Comparison of ENCODE assay signal across 17 mouse cellular contexts in the genomic region with DNA sequence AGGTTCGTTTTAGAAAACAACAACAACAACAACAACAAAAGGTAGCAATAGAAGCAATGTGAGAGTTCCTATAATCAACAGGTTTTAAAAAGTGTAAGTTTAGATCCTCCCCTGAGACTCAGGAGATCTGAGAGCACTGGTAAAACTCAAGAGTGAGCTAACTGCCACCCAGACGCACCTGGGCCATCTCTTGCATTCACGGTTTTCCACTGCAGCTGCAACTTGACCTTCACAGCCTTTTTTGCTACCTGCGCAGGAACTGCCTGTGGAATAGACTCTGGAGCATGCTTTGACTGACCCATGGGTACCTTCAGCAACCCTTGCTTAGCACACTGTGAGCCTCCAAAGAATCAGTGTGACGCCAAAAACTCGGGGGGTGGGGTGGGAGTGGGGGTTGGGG.
"Had no signal": no experiment of that assay in that cellular context is flagged by ENCODE, and none has a peak within 500 bp of the region (broad histone marks: within the 10 kb centered on the region; RNA-seq: fewer than 3 reads in every experiment).

No protein-coding gene starts in this region.

- H3K36me3 ChIP-seq: liver, embryonic 13.5 days; midbrain, embryonic 12.5 days; midbrain, embryonic 15.5 days had no signal

- H3K4me3 ChIP-seq: left cerebral cortex, adult 2 months; liver, embryonic 13.5 days; midbrain, embryonic 12.5 days; midbrain, embryonic 15.5 days; myocyte had no signal

- ATAC-seq: intestine, postnatal 0 days; lung, postnatal 0 days; midbrain, embryonic 15.5 days had no signal

- H3K4me2 ChIP-seq: liver, embryonic 13.5 days; lung, embryonic 14.5 days; midbrain, embryonic 12.5 days; midbrain, embryonic 15.5 days had no signal

- H3K9me3 ChIP-seq: liver, embryonic 13.5 days; midbrain, embryonic 12.5 days; midbrain, embryonic 15.5 days had no signal

- DNase-seq: kidney, adult 2 months; kidney, postnatal 25 days; layer of hippocampus, postnatal 36 days; liver, embryonic 13.5 days; lung, embryonic 14.5 days; right cerebral cortex, adult 18-20 months; right cerebral cortex, postnatal 14 days; right cerebral cortex, postnatal 4 days had no signal

- H3K9ac ChIP-seq: liver, embryonic 13.5 days; lung, embryonic 14.5 days; midbrain, embryonic 12.5 days; midbrain, embryonic 15.5 days had no signal

- H3K27ac ChIP-seq: kidney, postnatal 0 days; left cerebral cortex, adult 2 months; liver, embryonic 13.5 days; macrophage; midbrain, embryonic 12.5 days; midbrain, embryonic 15.5 days; stomach, postnatal 0 days had no signal
